Mouse (Mus musculus): Measurements from ENCODE around the gene Snta1. TPM values are rescaled to one million over a fixed set of nuclear protein-coding genes. Genes with fewer than 3 reads are reported as not detected.
"Not testable (repeated sequence)": the region's sequence is repeated elsewhere in the genome, so short reads cannot be mapped to it uniquely, and the experiment has no call there.

The Snta1 gene
- polyA plus RNA-seq, 1 experiment from 2014 or later, result 4.3 TPM

DNA sequence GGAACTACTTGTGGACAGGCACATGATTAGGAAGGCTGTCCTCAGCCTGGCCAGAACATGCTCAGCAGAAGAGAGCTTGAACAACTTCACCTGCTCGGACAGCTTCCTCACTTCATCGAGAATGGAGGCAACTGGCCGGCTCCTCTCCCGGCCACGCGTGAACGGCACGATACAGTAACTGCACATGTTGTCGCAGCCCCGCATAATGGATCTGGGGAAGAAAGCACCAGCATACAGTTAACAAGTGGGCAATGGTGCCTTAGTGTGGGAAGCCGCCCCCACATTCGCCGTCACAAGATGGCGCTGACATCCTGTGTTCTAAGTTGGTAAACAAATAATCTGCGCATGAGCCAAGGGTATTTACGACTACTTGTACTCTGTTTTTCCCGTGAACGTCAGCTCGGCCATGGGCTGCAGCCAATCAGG is 53.9 kb downstream of the Snta1 start:
- not testable (repeated sequence) for H3K27ac ChIP-seq (ENCODE audit: low read length); H3K36me3 ChIP-seq (ENCODE audit: control insufficient read depth, insufficient read depth, low read length); H3K4me1 ChIP-seq (ENCODE audit: control insufficient read depth, insufficient read depth, low read length); H3K9me3 ChIP-seq (ENCODE audit: control insufficient read depth, low read length); H3K27me3 ChIP-seq (replicated peaks; ENCODE audit: control insufficient read depth, insufficient read depth, low read length); H3K4me2 ChIP-seq (ENCODE audit: low read depth, low read length)
- ATAC-seq, result peak; percentile 67
- Histone ChIP-seq H3K9ac (ENCODE audit: low read depth, low read length) (peak overlapping the region; percentile 36; the same call in 1 of the 2 replicates), H3K4me3 (ENCODE audit: low read length) (peak overlapping the region; percentile 38)
- WGBS, result 75% methylated on average over 14 of the region's 19 CpGs

GRCm38 (mm10) chr2:154348152-154348551 is 59.7 kb downstream of the Snta1 start:
- H3K4me1 ChIP-seq (ENCODE audit: control insufficient read depth, insufficient read depth, low read length), result no peaks in the 10 kb centered on the region
- no peaks in the 10 kb centered on the region for H3K9me3 ChIP-seq (ENCODE audit: control insufficient read depth, low read length)
- H3K4me2 ChIP-seq (ENCODE audit: low read depth, low read length), result no peak overlapping the region
- H3K36me3 ChIP-seq (ENCODE audit: control insufficient read depth, insufficient read depth, low read length), result peaks cover 2% of the 10 kb centered on the region; the same call in 1 of the 2 replicates
- no peak overlapping the region for H3K9ac ChIP-seq (ENCODE audit: low read depth, low read length)
- no peaks in the 10 kb centered on the region for H3K27me3 ChIP-seq (replicated peaks; ENCODE audit: control insufficient read depth, insufficient read depth, low read length)
- H3K4me3 ChIP-seq (ENCODE audit: low read length), result no peak overlapping the region
- no peak for ATAC-seq
- 81% methylated on average over 3 of the region's 3 CpGs for WGBS
- H3K27ac ChIP-seq (ENCODE audit: low read length), result no peak overlapping the region

DNA sequence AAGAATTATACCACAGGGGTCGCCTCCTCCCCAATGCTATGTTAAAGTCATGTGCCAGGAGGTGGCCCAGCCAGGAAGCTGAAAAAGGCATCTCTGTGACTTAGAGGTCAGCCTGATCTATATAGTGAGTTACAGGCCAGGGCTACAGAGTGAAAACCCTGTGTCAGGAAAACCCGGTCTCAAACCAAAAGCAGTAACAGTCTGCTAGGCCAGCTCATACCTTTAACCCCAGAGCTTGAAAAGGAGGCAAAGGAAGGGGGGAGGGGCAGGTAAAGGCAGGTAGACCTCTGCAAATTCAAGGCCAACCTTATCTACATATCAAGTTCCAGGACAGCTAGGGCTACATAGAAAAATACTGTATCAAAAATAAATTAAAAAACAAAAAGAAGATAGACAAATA is 68.5 kb downstream of the Snta1 start:
- Histone ChIP-seq H3K27me3 (replicated peaks; ENCODE audit: control insufficient read depth, insufficient read depth, low read length) (no peaks in the 10 kb centered on the region), H3K4me1 (ENCODE audit: control insufficient read depth, insufficient read depth, low read length) (no peaks in the 10 kb centered on the region), H3K36me3 (ENCODE audit: control insufficient read depth, insufficient read depth, low read length) (no peaks in the 10 kb centered on the region; the same call in 1 of the 2 replicates), H3K9ac (ENCODE audit: low read depth, low read length) (no peak overlapping the region), H3K4me2 (ENCODE audit: low read depth, low read length) (no peak overlapping the region), H3K4me3 (ENCODE audit: low read length) (no peak overlapping the region), H3K27ac (ENCODE audit: low read length) (no peak overlapping the region), H3K9me3 (ENCODE audit: control insufficient read depth, low read length) (no peaks in the 10 kb centered on the region)
- no peak for ATAC-seq
- 73% methylated on average over 2 of the region's 2 CpGs for WGBS

DNA sequence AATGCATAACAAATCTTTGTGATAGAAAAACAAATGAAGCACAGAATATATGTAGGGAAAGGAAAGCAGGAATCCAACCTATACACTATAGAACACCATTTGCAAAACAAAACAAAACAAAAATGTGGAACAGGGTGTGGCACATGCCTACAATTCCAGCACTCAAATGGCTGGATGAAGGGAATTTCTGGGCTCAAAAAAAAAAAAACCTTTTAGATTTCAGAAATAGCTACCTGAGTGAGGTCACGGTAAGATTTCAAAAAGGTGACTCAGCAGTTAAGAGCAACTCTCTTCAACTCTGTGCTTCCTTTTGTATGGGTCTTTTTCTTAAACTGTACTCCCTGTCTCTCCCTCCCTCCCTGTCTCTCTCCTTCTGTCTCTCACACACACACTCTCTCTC is 69.7 kb downstream of the Snta1 start:
- Histone ChIP-seq H3K27me3 (replicated peaks; ENCODE audit: control insufficient read depth, insufficient read depth, low read length) (no peaks in the 10 kb centered on the region), H3K9me3 (ENCODE audit: control insufficient read depth, low read length) (no peaks in the 10 kb centered on the region), H3K9ac (ENCODE audit: low read depth, low read length) (no peak overlapping the region), H3K4me1 (ENCODE audit: control insufficient read depth, insufficient read depth, low read length) (no peaks in the 10 kb centered on the region), H3K4me3 (ENCODE audit: low read length) (no peak overlapping the region), H3K4me2 (ENCODE audit: low read depth, low read length) (no peak overlapping the region), H3K36me3 (ENCODE audit: control insufficient read depth, insufficient read depth, low read length) (no peaks in the 10 kb centered on the region; the same call in 1 of the 2 replicates), H3K27ac (ENCODE audit: low read length) (no peak overlapping the region)
- WGBS, result 80% methylated on average over 1 of the region's 1 CpGs
- ATAC-seq, result no peak

DNA sequence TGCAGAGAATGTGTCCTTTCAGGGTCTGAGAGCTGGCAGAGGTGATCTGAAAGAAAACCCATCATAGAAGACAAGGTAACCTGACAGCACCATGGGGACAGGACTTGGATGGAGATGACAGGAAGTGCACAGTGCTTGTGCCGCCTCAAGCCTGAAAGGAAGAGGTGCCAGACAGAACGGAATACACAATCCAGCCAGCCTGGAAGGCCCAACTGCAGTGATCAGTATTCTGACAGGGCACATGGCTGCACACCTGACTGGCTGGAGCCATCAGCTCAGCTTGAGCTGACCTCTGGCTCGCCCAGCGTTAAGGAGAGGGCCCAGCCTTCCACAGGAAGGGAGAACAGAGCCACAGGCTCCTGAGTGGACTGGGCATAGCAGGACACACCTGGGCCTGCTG is 72.3 kb downstream of the Snta1 start:
- no peaks in the 10 kb centered on the region for H3K4me1 ChIP-seq (ENCODE audit: control insufficient read depth, insufficient read depth, low read length)
- H3K27me3 ChIP-seq (replicated peaks; ENCODE audit: control insufficient read depth, insufficient read depth, low read length), result no peaks in the 10 kb centered on the region
- no peaks in the 10 kb centered on the region; the same call in 1 of the 2 replicates for H3K36me3 ChIP-seq (ENCODE audit: control insufficient read depth, insufficient read depth, low read length)
- ATAC-seq, result no peak
- H3K27ac ChIP-seq (ENCODE audit: low read length), result no peak overlapping the region
- H3K4me3 ChIP-seq (ENCODE audit: low read length), result no peak overlapping the region
- H3K9ac ChIP-seq (ENCODE audit: low read depth, low read length), result no peak overlapping the region
- no peak overlapping the region for H3K4me2 ChIP-seq (ENCODE audit: low read depth, low read length)
- H3K9me3 ChIP-seq (ENCODE audit: control insufficient read depth, low read length), result no peaks in the 10 kb centered on the region
- 80% methylated on average over 4 of the region's 4 CpGs for WGBS

GRCm38 (mm10) chr2:154326852-154327251 is 81.0 kb downstream of the Snta1 start:
- H3K9me3 ChIP-seq (ENCODE audit: control insufficient read depth, low read length), result no peaks in the 10 kb centered on the region
- H3K4me2 ChIP-seq (ENCODE audit: low read depth, low read length), result no peak overlapping the region
- no peak overlapping the region for H3K27ac ChIP-seq (ENCODE audit: low read length)
- no peak for ATAC-seq
- no peaks in the 10 kb centered on the region for H3K36me3 ChIP-seq (ENCODE audit: control insufficient read depth, insufficient read depth, low read length)
- no peaks in the 10 kb centered on the region for H3K27me3 ChIP-seq (replicated peaks; ENCODE audit: control insufficient read depth, insufficient read depth, low read length)
- H3K4me3 ChIP-seq (ENCODE audit: low read length), result no peak overlapping the region
- H3K9ac ChIP-seq (ENCODE audit: low read depth, low read length), result no peak overlapping the region
- H3K4me1 ChIP-seq (ENCODE audit: control insufficient read depth, insufficient read depth, low read length), result no peaks in the 10 kb centered on the region
- WGBS, result 55% methylated on average over 3 of the region's 3 CpGs

Other genes with a start within 250 kb of the Snta1 start
- gene Bpifa5, start 245.5 kb downstream of the Snta1 start, polyA plus RNA-seq (2015; fragmentation: Nextera tagmentation; extraction: Ambion mirVana), result not detected in 2 replicates
- 0.10 TPM in 1 of 2 replicates, not detected in the other for gene Bpifb1, start 217.3 kb downstream of the Snta1 start, polyA plus RNA-seq (2015; fragmentation: Nextera tagmentation; extraction: Ambion mirVana)
- gene Bpifb5, start 184.4 kb downstream of the Snta1 start, polyA plus RNA-seq (2015; fragmentation: Nextera tagmentation; extraction: Ambion mirVana), result 0.07 TPM in 1 of 2 replicates, not detected in the other
- gene Bpifb9a, start 150.2 kb downstream of the Snta1 start, polyA plus RNA-seq (2015; fragmentation: Nextera tagmentation; extraction: Ambion mirVana), result not detected in 2 replicates
- gene Bpifb9b, start 100.9 kb downstream of the Snta1 start, polyA plus RNA-seq (2015; fragmentation: Nextera tagmentation; extraction: Ambion mirVana), result not detected in 2 replicates
- gene Cdk5rap1, start 35.1 kb downstream of the Snta1 start, polyA plus RNA-seq (2015; fragmentation: Nextera tagmentation; extraction: Ambion mirVana), result 16.9 and 18.1 TPM in 2 replicates
- 21.9 and 23.0 TPM in 2 replicates for gene Cbfa2t2, start 28.4 kb upstream of the Snta1 start, polyA plus RNA-seq (2015; fragmentation: Nextera tagmentation; extraction: Ambion mirVana)
- 0.46 TPM in 1 of 2 replicates, not detected in the other for gene 1700003F12Rik, start 139.0 kb upstream of the Snta1 start, polyA plus RNA-seq (2015; fragmentation: Nextera tagmentation; extraction: Ambion mirVana)
- 0.09 TPM in 1 of 2 replicates, not detected in the other for gene Actl10, start 143.7 kb upstream of the Snta1 start, polyA plus RNA-seq (2015; fragmentation: Nextera tagmentation; extraction: Ambion mirVana)
- gene Necab3, start 150.8 kb upstream of the Snta1 start, polyA plus RNA-seq (2015; fragmentation: Nextera tagmentation; extraction: Ambion mirVana), result 1.4 and 1.6 TPM in 2 replicates
- gene E2f1, start 161.8 kb upstream of the Snta1 start, polyA plus RNA-seq (2015; fragmentation: Nextera tagmentation; extraction: Ambion mirVana), result 5.8 and 9.5 TPM in 2 replicates
- gene Pxmp4, start 195.6 kb upstream of the Snta1 start, polyA plus RNA-seq (2015; fragmentation: Nextera tagmentation; extraction: Ambion mirVana), result 41.2 and 41.9 TPM in 2 replicates
- 0.53 and 0.55 TPM in 2 replicates for gene Zfp341, start 205.2 kb upstream of the Snta1 start, polyA plus RNA-seq (2015; fragmentation: Nextera tagmentation; extraction: Ambion mirVana)
- gene 4930519P11Rik, start 205.3 kb upstream of the Snta1 start, polyA plus RNA-seq (2015; fragmentation: Nextera tagmentation; extraction: Ambion mirVana), result not detected in 2 replicates
- 23.6 and 28.7 TPM in 2 replicates for gene Chmp4b, start 243.6 kb upstream of the Snta1 start, polyA plus RNA-seq (2015; fragmentation: Nextera tagmentation; extraction: Ambion mirVana)